Mouse (Mus musculus): ENCODE data around the gene Thada. TPM values are rescaled to one million over a fixed set of nuclear protein-coding genes. Genes with fewer than 3 reads are reported as not detected.

Gene Thada
- polyA plus RNA-seq, 1 experiment from 2014 or later: 1.3 TPM

- H3K4me3 ChIP-seq (ENCODE audit: low read depth, low read length): no peak overlapping the region
- peaks cover 22% of the 10 kb centered on the region for H3K4me1 ChIP-seq (replicated peaks; ENCODE audit: control insufficient read depth, insufficient read depth, low read length)
- H3K27me3 ChIP-seq (replicated peaks; ENCODE audit: control insufficient read depth, insufficient read depth, low read length): no peaks in the 10 kb centered on the region
- 48% methylated on average over 18 of the region's 18 CpGs for WGBS
- TF ChIP-seq CTCF (IDR thresholded peaks at IDR 0.05; ENCODE audit: low read depth): peak; percentile 19; the same call in 1 of the 2 replicates
- H3K9ac ChIP-seq (ENCODE audit: low read depth, low read length): no peak overlapping the region
- peaks cover 16% of the 10 kb centered on the region for H3K36me3 ChIP-seq (ENCODE audit: control insufficient read depth, insufficient read depth)
- no peaks in the 10 kb centered on the region for H3K9me3 ChIP-seq (ENCODE audit: control insufficient read depth)
- ATAC-seq: no peak
- H3K4me2 ChIP-seq (replicated peaks; ENCODE audit: low read depth): peak overlapping the region; percentile 62
- H3K27ac ChIP-seq (ENCODE audit: low read depth, low read length): peak overlapping the region; percentile 88
Observed at GRCm38 (mm10) chr17:84181502-84182310, 284.3 kb downstream of the Thada start.

- no peaks in the 10 kb centered on the region for H3K9me3 ChIP-seq (ENCODE audit: control insufficient read depth)
- WGBS: 29% methylated on average over 11 of the region's 11 CpGs
- H3K36me3 ChIP-seq (ENCODE audit: control insufficient read depth, insufficient read depth): peaks cover 8% of the 10 kb centered on the region
- H3K4me1 ChIP-seq (replicated peaks; ENCODE audit: control insufficient read depth, insufficient read depth, low read length): peaks cover 22% of the 10 kb centered on the region
- no peaks in the 10 kb centered on the region for H3K27me3 ChIP-seq (replicated peaks; ENCODE audit: control insufficient read depth, insufficient read depth, low read length)
- peak overlapping the region; percentile 62 for H3K4me2 ChIP-seq (replicated peaks; ENCODE audit: low read depth)
- no peak for TF ChIP-seq CTCF (IDR thresholded peaks at IDR 0.05; ENCODE audit: low read depth)
- 0 out of 2 replicates have a peak overlapping the region, but pooled peaks have one; percentile 12 for H3K9ac ChIP-seq (ENCODE audit: low read depth, low read length)
- ATAC-seq: peak; percentile 67
- no peak overlapping the region; the same call in 1 of the 2 replicates for H3K4me3 ChIP-seq (ENCODE audit: low read depth, low read length)
- H3K27ac ChIP-seq (ENCODE audit: low read depth, low read length): peak overlapping the region; percentile 88
Observed at GRCm38 (mm10) chr17:84180715-84181501, 285.1 kb downstream of the Thada start.

DNA sequence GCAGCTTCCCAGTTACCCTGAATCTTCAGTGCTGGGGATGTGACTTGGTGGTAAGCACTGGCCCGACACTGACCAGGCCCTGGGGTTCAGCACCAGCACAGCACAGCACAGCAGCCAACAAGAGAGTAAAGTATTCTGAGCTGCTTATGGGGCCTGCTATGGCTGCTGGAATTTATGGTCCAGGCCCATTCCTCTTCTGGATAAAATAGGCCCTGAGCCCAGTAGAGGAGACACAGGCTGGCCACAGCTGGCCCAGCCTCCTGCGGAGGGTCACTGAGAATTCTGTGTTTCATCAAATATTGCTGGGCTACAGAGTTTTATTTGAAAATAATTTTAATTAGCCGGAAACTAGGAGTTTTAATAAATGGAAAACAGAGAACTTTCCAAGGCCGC lies 286.0 kb downstream of the Thada start:
- 61% methylated on average over 4 of the region's 4 CpGs for WGBS
- Histone ChIP-seq H3K27me3 (replicated peaks; ENCODE audit: control insufficient read depth, insufficient read depth, low read length) (no peaks in the 10 kb centered on the region), H3K4me1 (replicated peaks; ENCODE audit: control insufficient read depth, insufficient read depth, low read length) (peaks cover 22% of the 10 kb centered on the region), H3K36me3 (ENCODE audit: control insufficient read depth, insufficient read depth) (peaks cover 3% of the 10 kb centered on the region; the same call in 1 of the 2 replicates), H3K4me3 (ENCODE audit: low read depth, low read length) (no peak overlapping the region), H3K9ac (ENCODE audit: low read depth, low read length) (no peak overlapping the region), H3K9me3 (ENCODE audit: control insufficient read depth) (no peaks in the 10 kb centered on the region), H3K27ac (ENCODE audit: low read depth, low read length) (no peak overlapping the region), H3K4me2 (replicated peaks; ENCODE audit: low read depth) (no peak overlapping the region)
- TF ChIP-seq CTCF (IDR thresholded peaks at IDR 0.05; ENCODE audit: low read depth): no peak
- ATAC-seq: no peak

DNA sequence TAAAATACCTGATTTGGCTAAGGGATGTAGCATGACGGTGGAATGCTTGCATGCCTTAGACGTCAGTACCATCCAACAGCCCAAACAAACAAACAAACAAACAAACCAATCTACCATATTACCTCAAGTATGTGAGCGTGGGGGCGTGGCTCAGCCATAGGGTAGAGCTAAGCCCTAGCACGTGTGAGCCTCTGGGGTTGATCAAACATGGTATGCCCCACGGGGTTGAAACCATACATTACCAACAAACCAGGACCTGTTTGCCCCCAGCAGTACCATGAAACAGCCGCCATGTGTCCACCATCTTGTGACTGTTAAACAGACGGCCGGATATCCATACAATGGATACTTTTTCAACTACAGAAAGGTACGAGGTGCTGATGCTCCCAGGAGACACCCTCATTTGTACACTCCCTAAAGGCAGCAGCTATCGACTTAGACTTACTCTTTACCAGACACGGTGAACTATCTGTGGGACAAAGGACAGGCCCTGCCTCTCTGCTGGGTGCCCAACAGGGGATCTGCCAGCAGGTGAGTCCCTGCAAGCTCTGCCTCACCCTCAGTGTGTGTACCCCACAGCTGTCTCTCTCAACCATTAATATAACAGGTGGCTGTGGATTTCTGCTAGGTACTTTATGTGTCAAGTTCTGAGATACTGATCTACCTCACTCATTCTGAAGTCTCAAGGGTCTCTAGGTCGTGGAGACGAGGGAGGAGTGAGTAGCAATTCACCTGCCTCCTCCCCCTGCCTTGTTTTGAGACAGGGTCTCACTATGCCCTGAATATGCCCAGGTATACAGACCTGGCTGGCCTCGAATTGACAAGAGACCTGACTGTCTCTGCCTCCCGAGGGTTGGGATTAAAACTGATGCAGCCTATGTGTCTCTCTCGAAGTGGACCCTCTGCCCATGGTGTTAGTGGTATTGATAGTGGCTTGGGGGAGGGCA lies 286.7 kb downstream of the Thada start:
- Histone ChIP-seq H3K27me3 (replicated peaks; ENCODE audit: control insufficient read depth, insufficient read depth, low read length) (no peaks in the 10 kb centered on the region), H3K4me1 (replicated peaks; ENCODE audit: control insufficient read depth, insufficient read depth, low read length) (peaks cover 22% of the 10 kb centered on the region), H3K27ac (ENCODE audit: low read depth, low read length) (no peak overlapping the region), H3K4me3 (ENCODE audit: low read depth, low read length) (no peak overlapping the region), H3K9ac (ENCODE audit: low read depth, low read length) (no peak overlapping the region), H3K4me2 (replicated peaks; ENCODE audit: low read depth) (no peak overlapping the region), H3K36me3 (ENCODE audit: control insufficient read depth, insufficient read depth) (0 out of 2 replicates have a peak, but pooled peaks cover 3% of the 10 kb centered on the region), H3K9me3 (ENCODE audit: control insufficient read depth) (no peaks in the 10 kb centered on the region)
- WGBS: 82% methylated on average over 17 of the region's 17 CpGs
- no peak for TF ChIP-seq CTCF (IDR thresholded peaks at IDR 0.05; ENCODE audit: low read depth)
- no peak for ATAC-seq

GRCm38 (mm10) chr17:84177481-84177880 lies 288.5 kb downstream of the Thada start:
- Histone ChIP-seq H3K27ac (ENCODE audit: low read depth, low read length) (no peak overlapping the region), H3K9me3 (ENCODE audit: control insufficient read depth) (no peaks in the 10 kb centered on the region), H3K4me2 (replicated peaks; ENCODE audit: low read depth) (no peak overlapping the region), H3K27me3 (replicated peaks; ENCODE audit: control insufficient read depth, insufficient read depth, low read length) (no peaks in the 10 kb centered on the region), H3K4me1 (replicated peaks; ENCODE audit: control insufficient read depth, insufficient read depth, low read length) (peaks cover 21% of the 10 kb centered on the region), H3K4me3 (ENCODE audit: low read depth, low read length) (no peak overlapping the region), H3K9ac (ENCODE audit: low read depth, low read length) (no peak overlapping the region), H3K36me3 (ENCODE audit: control insufficient read depth, insufficient read depth) (no peaks in the 10 kb centered on the region)
- TF ChIP-seq CTCF (IDR thresholded peaks at IDR 0.05; ENCODE audit: low read depth): no peak
- no peak for ATAC-seq
- 36% methylated on average over 8 of the region's 8 CpGs for whole genome bisulfite sequencing
